Mouse (Mus musculus) adrenal gland, postnatal 14 days (tissue): ENCODE measurements around the gene Sez6l. TPM values are rescaled to one million over a fixed set of nuclear protein-coding genes. Genes with fewer than 3 reads are reported as not detected.

Source experiments
- DNase-seq: peaks from one replicate; pipeline ENCODE4 v3.0.0; 2021; ENCODE audit warnings: mixed read lengths
- total RNA-seq: library from RNA; stranded (reverse); gene quantifications from 2 replicates; pipeline ENCODE4 v1.2.3, GENCODE M21; 2021

Gene Sez6l
- total RNA-seq, 1 experiment from 2014 or later, result 4.3 TPM

DNA sequence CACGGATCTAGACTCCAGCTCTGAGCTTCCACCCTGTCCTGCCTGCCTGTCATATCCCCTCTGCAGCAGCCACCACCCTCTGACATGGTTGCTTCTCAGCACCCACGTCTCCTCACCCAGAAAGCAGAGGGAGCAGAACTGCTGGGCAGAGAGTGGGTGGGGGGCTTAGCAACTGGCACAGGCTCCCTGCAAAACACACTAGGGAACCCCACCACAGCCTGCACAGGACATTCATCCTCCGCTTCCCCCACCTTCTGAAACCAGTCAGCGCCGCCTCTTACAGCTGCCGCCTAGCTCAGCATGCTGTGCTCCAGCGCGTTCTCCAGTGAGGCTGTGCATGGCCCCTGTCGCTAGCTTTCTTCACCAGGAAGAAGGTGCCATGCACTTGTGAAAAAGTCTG, 187.6 kb downstream of the Sez6l start:
- no peak for DNase-seq

DNA sequence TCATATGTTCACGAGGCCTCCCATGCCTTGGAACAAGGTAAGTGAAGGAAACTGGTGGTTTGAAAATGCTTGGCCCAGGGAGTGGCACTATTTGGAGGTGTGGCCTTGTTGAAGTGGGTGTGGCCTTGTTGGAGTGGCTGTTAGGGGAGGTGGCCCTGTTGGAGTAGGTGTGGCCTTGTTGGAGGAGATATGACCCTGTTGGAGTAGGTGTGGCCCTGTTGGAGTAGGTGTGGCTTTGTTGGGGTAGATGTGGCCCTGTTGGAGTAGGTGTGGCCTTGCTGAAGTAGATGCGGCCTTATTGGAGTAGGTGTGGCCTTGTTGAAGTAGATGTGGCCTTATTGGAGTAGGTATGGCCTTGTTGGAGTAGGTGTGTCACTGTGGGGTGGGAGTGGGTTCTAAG, 191.0 kb downstream of the Sez6l start:
- no peak for DNase-seq

DNA sequence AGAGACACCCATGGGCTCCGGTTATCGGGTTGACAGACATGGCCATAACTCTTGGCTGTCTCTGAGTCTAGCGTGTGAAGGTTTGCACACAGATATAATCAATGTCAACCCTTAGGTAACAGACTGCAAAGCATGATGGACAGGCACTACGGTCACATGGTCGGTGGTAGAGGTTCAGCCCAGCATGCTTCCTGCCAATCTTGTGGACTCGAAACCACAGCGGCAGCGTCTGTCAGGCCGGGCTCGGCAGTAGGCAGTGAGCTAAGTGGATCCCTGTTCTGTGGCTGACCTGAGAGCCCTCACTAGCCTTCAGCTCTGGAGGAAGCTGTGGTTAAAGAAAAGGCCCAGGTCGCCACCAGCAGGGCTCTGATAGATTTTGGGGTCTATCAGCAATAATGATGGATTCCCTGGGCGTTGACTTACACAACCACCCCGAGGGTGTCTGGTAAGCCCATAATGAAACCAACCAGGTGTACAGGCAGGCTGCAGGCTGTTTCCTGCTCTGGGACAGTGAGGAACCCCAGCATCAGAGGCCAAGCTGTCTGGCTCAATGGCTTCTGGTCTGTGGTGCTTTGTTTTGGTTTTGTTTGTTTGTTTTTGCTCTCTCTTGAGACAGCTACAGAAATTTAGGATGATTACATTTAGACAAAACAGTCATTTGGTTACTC, 192.0 kb downstream of the Sez6l start:
- DNase-seq, result no peak

DNA sequence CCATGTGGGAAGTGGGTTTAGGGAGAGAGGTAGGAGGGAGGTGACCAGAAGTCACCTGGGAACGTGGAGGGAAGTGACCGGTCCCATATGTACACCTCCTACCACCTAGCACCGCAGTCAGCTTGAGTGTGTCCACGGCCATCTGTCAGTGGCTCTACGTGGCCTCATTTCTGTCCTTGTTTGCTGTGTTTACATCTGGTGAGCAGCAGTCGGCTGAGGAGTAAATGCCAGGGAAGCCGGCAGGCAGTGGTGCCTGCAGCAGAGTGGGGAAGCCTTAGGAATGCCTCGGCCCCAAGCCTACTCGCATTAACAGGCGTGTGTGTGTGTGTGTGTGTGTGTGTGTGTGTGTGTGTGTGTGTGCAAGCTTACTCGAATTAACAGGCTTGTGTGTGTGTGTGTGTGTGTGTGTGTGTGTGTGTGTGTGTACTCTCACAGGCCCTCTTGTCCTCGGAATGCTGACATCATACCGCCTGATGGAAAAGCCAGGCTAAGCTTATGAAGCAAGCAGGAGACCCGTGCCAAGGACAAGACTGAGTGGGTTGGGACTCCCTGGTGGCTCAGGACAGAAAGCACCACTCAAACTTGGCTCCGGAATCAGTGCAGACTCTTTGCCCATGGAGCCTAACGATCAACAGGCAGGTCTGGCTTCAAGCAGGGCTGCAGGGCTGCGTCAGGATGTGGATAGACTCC, 194.2 kb downstream of the Sez6l start:
- peak; percentile 85 for DNase-seq

DNA sequence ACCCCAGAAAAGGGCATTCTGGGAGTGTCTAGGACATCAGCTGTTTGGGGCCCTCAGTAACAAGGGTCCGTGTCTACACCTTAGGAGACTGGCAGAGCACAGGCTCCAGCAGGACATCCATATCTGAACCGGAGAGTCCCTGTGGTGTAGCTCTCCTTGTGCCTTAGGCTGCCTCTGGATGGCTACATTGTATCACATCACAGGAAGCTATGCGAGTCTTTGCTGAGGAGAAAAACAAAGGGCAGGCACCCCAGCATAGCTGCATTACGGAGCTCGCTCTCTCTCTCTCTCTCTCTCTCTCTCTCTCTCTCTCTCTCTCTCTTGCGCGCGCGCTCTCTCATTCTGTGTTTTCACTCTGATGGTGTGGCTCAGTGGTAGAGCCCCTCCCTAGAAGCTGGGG, 194.9 kb downstream of the Sez6l start:
- DNase-seq, result no peak

DNA sequence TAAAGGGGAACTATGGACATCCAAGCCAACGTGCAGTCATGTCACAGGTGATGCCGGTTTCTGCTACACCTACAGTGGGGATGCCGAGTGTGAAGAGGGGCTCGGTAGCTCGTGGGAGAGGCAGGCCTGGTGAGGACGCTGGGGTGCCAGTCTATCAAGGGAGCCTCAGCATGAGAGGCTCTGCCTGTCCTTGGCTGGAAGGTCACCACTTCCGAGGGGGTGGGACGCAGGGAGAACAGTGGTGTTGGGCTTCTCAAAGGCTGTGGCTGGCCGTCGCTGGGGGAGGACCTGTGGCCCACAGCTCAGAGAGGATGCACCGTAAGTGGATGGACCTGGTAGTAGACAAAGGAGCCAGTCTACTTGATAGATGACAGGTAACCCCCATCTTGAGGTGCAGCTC, 195.8 kb downstream of the Sez6l start:
- DNase-seq, result peak; percentile 67

DNA sequence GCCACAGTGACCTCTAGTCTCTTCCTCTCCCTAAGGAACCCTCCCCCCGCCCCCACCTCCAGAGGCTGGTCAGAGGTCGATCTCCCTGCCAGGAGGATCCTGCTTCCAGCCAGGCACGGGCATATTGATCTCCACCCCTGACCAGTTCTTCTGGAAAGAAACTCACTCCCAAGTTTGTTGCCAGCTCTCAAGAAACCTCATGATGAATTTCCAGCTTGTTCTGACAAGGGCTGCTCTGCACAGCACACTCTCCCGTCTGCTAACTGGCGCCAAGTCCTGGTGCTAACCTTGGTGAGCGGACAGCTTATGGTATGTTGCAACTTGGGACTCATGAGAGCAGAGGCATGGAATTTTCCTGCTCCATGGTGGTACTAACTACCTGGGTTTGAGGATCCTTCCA, 198.3 kb downstream of the Sez6l start:
- DNase-seq, result peak; percentile 84

DNA sequence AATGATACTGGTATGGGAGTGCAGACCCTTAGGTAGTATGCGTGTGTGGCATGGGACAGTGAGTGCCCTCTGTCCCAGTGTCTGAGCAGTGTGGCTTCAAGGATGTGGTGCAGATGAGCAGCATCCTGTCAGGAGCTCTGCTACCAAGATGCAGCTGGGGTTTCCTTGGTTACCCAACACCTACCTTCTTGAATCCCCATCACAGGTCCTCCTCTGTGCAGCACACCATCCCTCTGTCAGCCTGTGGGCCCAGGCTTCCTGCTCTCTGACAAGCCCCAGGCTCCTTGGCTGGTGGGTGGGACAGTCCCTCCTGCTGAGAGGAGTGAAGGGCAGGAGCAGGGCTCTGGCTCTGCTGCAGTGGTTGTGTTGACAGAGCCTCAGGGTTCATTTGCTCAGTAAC, 199.6 kb downstream of the Sez6l start:
- DNase-seq, result no peak

DNA sequence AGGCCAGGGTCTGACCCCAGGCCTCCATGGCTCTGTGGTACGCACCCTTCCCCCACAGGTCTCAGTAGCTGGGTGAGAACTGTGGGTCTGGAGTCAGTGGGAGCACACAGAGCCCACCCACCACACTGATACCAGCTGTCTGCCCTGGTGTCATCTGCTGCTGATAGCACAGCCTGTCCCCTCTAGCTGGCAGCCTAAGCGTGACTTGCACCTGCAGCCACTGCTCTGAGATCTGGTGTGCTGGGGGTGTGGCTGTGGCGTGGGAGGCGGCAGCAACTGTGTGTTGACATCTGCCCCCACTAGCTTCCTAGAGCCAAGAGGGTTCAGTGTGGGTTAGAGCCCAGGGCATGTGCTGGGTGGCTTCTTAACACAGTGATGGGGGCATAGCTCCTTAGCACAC, 200.9 kb downstream of the Sez6l start:
- DNase-seq, result no peak

DNA sequence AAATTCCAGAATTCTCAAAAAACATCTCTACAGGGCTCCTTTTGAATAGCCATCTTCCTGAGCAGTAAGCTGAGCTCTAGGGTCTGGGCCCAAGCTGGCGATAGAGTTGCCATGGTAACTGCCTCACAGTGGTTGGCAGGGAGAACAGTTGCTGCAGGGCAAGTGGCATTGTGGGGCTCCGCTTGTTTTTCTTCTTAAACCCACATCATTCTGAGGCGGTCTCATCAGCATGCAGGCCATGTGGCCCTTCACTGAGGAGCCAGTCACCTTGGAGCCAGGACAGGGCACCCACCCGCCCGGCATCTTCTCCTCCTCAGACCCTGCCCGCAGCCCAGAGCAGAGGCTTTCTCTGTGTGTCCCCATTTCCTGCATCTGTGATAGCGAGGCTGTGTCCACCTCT, 205.1 kb downstream of the Sez6l start:
- no peak for DNase-seq

DNA sequence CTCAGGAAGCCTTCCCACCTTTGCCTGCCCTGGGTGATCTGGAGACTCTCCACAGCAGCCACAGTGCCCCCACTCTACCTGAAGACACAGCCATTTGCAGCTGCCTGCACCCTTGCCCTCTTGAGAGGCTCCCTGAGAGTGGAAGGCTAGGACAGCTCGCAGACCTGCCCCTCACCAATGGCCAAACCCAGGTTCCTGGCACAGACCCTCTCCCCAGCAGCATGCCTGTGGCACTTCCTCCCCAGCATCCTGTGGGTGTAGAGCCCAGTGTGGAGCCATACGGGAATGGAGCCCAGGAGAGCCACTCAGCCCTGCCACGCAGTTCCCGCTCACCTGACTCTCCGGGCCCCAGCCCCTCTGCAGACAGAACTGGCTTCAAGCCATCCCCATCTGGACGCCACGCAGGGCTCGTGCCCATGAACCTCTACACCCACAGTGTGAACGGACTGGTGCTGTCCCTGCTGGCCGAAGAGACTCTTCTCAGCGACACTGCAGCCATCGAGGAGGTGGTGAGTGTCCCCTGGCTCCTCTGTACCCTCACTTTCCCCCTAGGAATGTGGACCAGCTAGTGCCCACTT, 206.7 kb downstream of the Sez6l start:
- DNase-seq, result no peak

DNA sequence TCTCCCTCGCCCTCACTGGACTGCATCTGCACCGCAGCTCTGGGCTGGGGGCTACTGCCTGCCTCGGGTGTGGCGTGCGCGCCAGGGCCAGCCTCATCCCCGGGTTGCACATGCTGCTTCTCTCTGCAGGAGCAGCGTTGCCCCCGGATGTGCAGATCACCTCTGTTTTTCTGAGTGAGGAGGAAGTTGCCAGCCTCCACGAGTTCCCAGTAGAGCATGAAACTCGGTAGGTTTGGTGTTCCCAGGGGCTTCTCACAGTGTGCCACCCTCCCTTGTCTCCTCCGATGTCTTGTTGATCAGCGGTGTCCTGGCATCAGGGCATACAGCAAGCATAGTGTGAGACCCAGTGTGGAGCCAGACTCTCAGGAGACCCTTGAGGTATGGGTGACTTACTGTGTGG, 207.7 kb downstream of the Sez6l start:
- no peak for DNase-seq

Other genes with a start within 250 kb of the Sez6l start
- gene Srrd, start 234.1 kb downstream of the Sez6l start, total RNA-seq, result 23.7 and 41.2 TPM in 2 replicates
- 27.7 and 40.5 TPM in 2 replicates for gene Hps4, start 234.1 kb downstream of the Sez6l start, total RNA-seq
- gene Gm6583, start 221.2 kb downstream of the Sez6l start, total RNA-seq, result not detected in 2 replicates
- 1.3 and 4.4 TPM in 2 replicates for gene Asphd2, start 182.3 kb downstream of the Sez6l start, total RNA-seq
- gene Gm6588, start 127.8 kb downstream of the Sez6l start, total RNA-seq, result not detected in 2 replicates